Mouse (Mus musculus) gonadal fat pad, adult 2 months (tissue): ENCODE data around the gene Snd1. TPM values are rescaled to one million over a fixed set of nuclear protein-coding genes. Genes with fewer than 3 reads are reported as not detected.

Experiments used
- DNase-seq: peaks from one replicate; pipeline ENCODE4 v3.0.0-alpha.2; 2012; ENCODE audit warnings: low read depth
- polyA plus RNA-seq: library from polyadenylated mRNA; depleted of rRNA; stranded (reverse); fragments of >200 nt; gene quantifications from 2 replicates; pipeline ENCODE4 v1.2.3, GENCODE M21; 2012

The Snd1 gene
- polyA plus RNA-seq, 1 experiment, result 120 TPM

DNA sequence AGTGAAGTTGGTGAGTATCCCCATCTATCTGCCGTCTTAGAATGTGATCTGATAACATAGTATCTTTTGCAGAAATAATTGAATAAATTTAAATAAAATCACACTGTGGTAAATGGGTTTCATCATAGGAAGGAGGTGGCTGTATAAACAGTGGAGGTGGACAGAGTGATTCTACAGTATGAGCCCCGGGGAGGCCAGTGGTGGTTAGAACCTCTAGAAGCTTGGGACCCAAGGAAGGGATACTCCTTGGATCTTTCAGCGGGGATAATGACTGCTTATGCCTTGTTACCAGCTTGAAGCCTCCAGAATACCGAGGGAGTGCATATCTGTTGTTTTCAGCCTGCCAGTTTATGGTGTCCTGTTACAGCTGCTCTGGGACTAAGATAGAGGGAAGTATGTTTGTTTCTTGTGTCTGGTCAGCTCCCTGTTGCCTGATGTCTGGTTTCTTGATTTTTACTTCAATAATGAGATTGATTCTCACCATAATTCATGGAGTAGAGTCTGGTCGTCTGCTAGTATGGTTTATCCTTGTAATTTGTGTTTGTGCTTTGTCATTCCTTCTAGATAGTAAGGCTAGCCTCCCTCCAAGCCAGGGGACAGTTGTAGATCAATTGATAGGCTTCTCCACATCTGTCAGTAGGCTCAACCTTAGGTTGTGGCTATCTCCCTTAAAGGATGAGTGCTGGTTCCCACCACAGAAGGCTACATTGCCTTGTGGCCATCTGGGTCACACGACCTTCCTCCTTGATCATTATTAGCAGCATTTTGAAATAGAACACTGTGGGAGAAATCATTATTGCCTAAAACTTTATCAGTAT, 160.8 kb downstream of the Snd1 start:
- DNase-seq, result no peak

DNA sequence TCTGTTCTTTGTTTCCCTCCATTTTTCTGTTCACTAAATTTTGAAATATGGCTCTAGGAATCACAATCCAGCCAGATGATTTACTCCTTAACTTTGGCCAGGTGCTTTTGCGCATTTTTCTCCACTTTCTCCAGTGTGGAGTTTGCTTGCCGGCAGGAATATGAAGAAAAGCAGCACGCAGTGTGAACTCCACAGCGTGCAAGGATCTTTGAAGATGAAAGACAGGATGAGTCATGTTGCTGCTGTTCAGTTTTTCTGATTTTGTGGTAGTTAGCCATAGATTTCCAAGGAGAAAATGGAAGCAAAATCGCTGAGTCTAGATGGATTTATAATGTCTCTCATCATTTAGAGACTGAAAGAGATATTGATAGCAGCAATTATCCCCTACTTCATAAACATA, 165.1 kb downstream of the Snd1 start:
- no peak for DNase-seq

DNA sequence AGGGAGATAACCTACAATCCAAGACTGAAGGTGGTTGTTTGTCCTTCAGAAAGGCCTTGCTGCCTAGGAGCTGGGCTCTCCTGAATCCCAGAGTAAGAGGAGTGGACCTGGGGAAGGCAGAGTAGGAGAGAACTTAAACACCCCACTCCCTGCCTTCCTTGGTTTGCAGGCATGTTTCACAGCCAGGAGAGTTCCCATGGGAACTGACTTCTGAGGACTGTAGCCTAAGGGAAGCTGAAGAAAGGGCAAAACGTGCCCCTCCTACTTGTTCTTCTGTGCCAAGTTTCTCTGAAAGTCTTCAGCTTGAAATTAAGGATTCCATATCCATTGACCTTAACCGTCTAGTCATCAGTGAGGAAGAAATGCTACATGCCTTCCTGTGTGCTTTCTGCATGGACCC, 168.0 kb downstream of the Snd1 start:
- no peak for DNase-seq

DNA sequence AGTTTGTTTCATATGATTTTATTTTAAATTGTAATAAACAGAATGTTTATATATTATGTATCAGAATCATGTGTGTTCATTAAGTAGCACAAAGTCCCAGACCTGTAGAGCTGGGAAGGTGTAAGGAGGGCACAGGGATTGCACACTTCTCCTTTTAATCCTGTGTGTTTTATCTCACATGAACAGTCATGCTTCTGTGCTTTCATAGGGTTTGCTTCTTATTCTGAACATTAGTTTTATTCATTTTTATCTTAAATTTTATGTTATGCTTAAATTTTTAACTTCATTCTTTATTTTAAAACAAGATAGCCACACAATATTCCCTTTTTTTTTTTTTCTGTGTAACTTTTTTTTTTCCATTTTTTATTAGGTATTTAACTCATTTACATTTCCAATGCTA, 170.3 kb downstream of the Snd1 start:
- DNase-seq, result no peak

DNA sequence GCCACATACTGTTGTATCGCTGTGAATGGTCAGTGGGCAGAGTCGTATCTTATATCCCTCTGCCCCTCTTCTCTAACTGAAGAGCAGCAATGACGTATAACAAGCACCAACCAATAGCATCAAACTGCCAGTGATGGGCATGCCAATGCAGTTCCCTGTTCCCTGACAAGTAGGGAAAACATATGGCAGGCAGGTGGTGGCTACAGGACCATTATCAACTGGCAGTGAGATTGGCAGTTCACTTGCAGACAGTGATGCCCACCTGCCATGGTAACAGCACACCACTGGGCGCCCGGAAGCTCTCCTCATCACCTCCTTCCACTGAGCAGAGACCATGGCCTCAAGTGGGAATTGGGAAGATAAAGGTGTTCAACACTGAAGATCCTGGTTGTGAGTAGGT, 181.6 kb downstream of the Snd1 start:
- DNase-seq, result no peak

DNA sequence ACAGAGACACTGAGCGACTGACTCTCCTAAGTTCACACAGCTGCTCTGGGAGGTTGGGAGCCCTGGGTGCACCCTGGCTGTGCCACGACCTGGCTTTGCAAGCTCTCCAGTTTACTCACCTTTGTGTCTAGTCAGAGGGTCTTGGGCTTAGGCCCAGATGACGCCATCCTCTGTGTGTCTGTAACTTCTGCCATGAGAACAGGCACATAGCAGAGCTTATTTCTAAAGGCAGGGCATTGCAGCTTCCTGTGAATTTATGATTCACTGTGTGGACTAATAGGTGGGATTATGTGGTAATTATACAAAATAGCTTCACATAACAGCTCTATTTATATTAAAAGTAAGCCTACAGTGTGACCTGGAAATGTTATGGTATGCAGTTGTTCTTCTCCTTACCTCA, 188.1 kb downstream of the Snd1 start:
- DNase-seq, result no peak

DNA sequence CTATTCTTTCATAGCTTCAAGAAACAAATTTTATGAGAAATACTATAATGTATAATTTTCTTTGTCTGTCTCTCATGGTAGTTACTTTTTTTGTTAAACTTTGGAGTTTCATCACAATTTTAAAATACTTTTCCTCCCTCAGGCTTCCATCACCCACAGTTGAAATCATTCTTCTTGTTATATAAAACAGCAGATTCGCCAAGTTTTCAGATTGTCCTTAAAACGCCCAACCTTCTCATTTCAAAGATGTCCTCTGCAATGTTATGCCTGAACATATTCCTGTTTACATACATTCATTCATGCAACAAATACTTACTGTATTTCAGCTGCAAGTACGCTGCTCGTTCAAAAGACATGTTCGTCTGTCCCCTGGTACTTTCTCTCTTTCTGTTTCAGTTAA, 188.7 kb downstream of the Snd1 start:
- no peak for DNase-seq

DNA sequence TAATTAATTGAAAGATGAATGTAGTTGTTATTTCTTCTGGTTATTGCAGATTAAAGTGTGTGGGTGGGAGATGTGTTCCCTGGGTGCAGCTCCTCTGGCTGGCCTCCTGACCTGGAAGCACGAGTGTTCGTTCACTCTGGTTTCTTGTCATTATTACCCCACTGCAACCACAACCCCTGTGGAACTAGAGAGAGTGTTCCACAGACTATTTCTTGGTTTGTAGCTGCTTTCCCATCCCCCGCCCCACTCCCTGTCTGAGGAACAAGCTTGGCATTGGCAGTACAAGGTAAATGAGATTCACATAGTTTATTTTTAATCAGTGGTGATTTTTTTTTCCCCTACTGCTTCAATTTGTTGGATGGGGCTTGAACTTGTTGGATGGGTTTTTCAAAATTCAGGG, 189.8 kb downstream of the Snd1 start:
- DNase-seq, result no peak

DNA sequence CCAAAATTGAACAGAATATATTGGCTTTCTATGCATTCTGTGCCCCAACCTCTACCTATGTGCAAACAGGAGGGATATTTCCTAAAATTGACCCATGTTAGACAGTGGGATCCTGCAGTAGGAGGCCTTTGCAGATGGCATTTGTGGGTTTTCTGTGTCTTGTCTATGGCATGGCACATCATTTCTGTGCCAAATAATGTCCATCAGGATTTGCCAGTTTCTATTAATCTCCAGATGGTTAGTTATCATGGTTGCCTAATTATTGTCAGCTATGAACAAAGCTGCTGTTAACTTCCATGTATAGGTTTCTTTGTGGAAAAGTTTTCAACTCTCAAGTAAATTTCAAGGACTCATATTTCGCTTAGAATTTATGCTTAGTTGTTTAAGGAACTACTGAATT, 192.6 kb downstream of the Snd1 start:
- no peak for DNase-seq

DNA sequence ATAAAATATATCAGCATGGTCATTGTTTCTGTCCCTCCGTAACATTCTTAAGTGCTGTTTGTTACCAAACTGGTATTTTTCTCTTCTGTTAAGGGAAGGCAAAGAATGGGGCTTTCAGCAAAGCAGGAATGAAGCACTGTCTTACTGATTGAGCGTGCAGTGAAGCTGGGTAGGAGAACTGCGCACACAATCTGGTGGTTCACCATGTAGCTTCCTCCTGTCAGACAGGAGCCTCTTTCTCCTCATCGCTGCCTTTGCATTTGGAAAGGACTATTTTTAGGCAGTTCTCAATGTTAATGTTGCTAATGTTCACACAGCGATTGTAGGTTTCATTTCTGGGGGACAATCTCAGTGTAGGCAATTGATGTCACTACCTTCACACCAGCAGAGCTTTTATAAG, 194.3 kb downstream of the Snd1 start:
- DNase-seq, result no peak

DNA sequence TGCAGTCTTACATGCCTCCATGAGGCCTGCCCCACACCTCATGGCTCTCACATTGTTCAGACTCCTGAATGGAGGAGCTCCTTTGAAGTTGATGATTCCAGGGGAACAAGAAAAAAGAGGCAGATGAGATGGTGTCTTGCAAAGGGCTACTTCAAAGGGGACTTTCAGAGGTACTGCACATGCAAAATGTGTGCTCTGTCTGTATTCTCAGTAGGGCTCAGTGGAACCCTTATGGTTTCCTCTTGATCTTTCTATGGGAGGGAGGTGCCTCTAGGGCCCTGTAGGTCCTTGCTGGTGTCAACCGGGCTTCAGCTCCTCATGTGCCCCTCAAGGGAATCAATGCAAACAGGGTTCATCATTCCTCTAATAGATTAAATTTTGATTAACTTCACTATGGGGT, 197.4 kb downstream of the Snd1 start:
- no peak for DNase-seq

DNA sequence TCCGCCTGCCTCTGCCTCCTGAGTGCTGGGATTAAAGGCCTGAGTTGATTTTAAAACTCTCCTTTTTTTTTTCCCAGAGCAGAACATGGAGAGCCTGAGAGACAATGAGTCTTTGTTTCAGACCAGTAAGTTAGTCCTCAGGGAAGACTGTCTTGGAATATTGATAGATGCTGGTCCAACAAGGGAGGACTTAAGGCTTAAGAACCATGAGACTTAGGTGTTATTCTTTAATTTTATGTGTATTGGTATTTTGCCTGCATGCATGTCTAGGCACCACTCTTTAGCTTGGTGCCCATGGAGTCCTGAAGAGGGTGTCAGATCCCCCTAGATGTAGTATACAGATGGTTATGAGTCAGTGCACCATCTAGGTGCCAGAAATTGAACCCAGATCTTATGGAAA, 199.7 kb downstream of the Snd1 start:
- peak; percentile 52 for DNase-seq

DNA sequence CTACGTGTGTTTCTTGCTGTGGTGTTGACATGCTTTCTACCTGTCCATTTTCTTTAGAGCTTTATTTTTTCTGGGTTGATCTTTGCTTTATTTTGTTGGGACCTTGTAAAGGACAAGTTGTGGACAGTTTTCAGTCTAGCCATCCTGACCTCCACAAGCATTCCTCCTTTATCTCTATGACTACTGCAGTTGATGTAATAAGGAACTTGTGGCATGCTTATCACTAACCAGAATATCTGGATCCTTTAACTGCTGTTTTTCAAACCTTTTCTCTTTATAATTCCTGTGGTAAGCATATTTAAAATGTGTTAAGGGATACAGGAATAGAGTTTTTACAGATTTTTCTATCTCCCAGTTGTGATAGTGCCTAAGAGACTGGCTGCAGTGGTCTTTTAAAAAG, 204.0 kb downstream of the Snd1 start:
- DNase-seq, result no peak

DNA sequence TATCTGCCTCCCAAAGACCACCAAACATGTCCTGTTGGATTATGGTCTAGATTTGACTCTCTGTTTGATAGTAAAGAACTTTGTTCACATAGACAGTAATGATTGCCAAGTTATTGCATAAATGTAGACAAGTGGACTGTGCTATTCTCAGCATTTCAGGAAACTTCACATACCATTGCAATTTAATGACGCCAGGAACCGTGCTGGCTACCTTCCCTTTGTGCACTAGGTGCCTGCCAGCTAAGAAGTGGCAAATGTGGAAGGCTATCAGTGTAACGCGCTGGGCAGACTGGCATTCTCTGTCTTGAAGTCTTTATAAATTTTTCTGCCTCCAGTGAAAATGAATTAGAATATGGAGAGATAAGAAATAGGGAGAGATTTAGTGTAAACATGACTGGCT, 205.6 kb downstream of the Snd1 start:
- no peak for DNase-seq

DNA sequence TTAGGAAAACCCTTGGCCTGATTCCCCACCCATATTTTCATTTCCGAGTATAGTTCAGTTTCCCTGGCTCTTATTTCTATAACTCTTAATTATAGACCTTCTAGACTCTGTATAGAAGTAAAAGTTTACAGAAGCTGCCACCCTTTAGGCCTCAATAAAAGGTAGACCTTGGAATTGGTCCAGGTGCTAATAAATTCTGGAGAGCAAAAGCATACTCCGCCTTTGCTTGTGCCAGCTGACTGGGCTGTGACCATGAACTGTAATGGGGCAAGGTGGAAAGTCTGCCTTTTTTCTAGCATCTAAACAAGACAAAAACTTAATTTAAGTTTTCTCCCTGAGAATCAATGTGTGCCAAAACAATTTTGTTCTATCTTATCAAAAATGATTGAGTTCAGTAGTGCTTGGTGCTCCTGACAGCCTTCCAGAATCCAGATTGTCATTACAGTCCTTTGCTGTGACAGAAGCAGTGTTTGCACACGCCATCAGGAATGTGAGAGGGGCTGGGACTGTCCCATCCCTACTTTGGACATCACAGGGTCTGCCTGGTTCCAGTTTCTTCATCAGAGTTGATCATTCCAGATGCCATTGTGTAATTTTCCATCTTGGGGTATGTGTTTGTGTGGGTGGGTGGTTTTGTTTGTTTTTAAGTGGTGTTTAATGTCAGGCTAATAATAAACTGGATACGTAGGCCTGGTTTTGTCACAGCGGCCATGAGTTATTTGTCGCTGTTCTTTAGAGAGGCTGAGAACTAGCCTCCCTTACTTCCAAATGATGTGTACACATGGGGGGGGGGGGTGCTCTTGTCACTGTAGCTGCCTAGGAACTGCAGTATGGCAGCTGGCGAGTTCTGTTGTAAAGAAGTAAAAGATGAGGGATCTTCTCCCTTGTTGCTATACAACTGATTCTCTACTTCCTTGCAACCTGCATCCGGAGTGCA, 206.8 kb downstream of the Snd1 start:
- no peak for DNase-seq

DNA sequence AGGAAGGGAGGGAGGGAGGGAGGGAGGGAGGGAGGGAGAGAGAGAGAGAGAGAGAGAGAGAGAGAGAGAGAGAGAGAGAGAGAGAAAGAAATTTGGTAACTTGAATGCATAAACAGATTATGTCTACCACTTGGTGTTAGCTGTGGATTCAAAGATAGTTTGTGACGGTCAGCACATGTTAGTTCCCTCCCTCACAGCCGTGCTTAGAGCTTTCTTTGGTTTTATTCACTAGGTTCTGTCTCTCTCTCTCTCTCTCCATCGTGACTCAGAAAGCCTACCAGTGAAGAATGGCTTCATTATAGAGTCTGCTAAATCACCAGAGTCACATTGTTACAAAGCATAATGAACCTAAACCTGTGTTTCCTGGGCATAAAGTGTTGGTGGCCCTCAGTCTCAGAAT, 210.1 kb downstream of the Snd1 start:
- DNase-seq, result no peak

DNA sequence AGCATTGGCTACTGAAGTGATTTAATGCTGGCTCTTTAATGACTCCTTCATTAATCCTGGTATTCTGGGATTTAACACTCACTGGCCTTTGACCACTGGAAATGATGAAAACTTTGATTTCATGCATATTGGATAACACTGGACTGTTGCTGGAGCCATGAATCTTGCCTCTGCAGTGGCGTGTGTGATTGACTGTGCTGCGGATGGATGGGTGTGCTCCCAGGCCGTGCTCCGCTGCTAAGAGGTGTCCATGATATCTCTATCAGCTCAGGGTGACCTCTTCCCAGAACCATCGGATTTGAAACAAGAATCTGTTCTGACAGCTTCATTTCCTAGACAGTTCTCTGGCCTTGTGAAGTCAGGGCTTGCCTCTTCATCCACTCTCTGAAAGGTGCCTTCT, 210.8 kb downstream of the Snd1 start:
- no peak for DNase-seq

DNA sequence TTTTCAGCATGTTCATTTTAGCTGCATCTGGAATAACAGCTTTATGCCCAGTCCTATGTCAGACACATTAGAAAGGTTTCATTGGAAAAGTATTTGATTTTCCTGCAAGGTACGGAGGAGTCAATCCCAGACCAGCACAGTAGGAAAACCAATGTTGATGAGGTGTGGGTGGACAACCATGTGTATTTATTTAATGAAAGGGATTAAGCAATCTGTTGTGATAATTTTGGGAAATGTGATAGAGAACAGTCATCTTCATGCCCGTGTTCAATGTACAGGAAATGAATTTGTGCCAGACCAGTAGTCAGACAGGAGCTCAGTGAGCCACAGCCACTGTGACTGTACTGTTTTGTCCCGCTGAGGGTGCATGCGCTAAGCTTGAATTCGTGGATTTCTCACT, 212.8 kb downstream of the Snd1 start:
- DNase-seq, result no peak

DNA sequence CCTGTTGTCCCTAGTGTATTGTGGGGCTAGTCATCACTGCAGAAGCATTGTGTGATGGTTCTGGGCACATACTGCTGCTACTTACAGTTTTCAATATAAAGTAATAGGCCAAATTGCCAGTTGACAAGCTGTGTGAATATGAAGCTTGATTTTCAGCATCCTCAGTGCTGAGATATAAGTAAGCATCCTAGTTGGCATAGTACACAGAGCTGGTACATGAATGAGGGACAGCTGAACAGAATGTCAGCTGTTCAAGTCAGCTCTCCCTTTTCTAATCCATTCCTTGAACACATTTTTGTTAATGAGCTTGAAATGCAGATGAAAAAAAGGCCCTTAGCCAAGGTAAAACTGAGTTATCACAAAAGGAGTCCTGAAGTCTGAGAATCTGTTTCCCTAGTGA, 217.7 kb downstream of the Snd1 start:
- no peak for DNase-seq

DNA sequence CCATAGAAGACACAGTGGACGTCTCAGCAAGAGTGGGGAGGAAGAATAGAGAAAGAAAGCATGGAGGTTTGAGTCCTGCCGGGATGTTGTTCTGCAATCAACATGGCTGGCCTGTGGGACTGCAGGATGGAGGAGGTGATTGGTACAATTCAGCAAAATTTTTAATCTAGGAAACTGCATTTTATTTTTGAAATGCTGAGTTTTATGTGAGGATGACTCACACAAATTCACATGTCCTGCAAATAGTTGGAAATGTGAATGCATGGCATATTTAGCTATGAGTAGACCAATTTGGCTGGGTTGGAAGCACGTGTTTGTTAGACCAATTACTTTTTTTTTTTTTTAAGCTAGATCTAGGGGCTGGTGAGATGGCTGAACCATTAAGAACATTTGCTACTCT, 222.3 kb downstream of the Snd1 start:
- no peak for DNase-seq

DNA sequence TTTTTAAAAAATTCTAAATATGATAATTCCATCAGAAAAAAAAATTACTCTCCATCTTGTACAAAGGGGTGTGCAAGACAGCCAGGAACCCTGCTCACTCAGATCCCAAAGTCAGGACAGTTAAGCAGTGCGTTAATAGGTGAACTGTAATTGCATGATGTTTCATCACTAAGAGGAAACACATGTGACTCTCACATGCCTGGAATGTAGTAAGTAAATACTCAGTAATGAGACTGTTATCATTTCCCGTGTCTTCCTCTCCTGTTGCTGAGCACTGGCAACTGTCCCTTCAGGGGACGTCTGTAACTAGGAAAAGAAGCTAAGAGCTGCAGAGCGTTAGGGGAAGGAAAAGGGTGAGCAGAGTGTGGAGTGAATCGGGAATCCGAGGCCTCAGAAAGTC, 229.7 kb downstream of the Snd1 start:
- DNase-seq, result no peak

DNA sequence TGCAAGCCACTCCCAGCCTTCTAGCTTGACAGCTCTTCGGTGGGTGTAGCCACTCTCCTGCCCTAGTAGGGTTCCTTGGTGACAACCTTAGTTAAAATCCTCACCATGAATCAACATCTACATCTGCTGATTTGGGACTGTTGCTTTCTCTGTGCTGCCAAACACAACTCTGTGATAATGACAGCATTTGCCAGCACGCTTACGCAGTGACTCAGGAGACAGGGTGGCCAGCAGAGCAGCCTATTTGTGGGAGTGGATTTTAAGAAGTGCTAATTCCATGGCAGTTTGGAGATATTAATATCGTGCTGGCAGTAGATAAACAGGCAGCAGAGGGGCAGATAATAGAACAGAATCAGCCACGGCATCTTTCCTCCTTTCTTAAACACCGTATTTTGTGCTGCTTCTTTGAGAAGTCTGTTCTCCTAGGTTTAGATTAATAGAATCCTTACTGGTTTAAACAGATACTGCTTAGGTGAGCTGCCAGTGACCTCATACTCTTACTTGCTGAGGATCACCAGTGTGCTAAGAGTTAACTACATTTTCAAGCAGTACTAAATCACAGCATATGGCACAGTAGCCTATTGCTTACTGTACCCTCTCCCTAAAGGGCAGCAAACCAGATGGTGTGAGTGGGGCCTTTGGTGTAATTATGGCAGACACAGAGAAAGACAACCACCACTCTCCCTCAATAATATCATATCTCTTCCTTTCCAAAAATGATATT, 230.6 kb downstream of the Snd1 start:
- DNase-seq, result no peak
